8 mouse cellular contexts compared by ENCODE assay signal in the genomic region with DNA sequence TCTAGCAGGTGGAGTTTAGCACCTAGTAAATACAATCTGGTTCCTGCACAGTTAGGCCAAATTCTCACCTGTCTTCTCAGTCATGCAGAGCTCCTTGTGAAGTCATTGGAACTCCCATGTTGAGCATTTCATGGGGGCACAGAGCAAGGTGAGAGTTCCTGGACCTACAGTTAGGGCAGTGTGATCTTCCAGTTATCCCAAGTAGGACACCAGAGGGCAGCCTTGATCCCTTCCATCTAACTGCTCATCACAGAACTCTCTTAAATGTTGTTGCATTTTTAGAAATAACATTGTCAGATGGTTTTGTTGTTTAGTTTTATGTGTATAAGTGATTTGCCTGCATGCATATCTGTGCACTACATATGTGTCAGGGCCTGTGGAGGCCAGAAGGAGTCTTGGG. TPM values are rescaled to one million over a fixed set of nuclear protein-coding genes. Genes with fewer than 3 reads are reported as not detected.
DNase-seq lines count a peak whose midpoint lies in the region.

No protein-coding gene starts in this region.

- peak; percentile 40 to 45 for DNase-seq in cerebellum, adult 18-20 months
- DNase-seq in cerebellum, adult 9-11 months = no peak
- DNase-seq in left cerebral cortex, postnatal 14 days (ENCODE audit: low spot score in 2 of 2) = peak; percentile 20 to 35
- DNase-seq in left cerebral cortex, adult 8-10 months (ENCODE audit: low spot score in 2 of 2) = no peak
- DNase-seq in ZHBTc4 (ENCODE audit: low read depth, low spot score) = peak; percentile 34
- peak; percentile 41 for DNase-seq in kidney, postnatal 10 days
- peak; percentile 39 for DNase-seq in thymus, postnatal 4 days
- DNase-seq in spleen, adult 18-20 months = no peak

- intact Hi-C loops in left cerebral cortex, postnatal 14 days (cut with DNase I) = loop anchor here (5.0 kb wide), 1 partner anchor 155 kb away; no protein-coding TSS in a partner anchor

RNA-seq across cellular contexts. Expression of a gene that starts 29.0 kb away (rescaled TPM):
- total RNA-seq in left cerebral cortex, postnatal 14 days (2021) = 10 to 100 TPM; 12.8 to 14.1 TPM
- total RNA-seq in left cerebral cortex, adult 8-10 months (2022) = 10 to 100 TPM; 15.6 to 18.7 (median 16.1) TPM

RNA-seq across cellular contexts. Expression of a gene that starts 29.2 kb away (rescaled TPM):
- total RNA-seq in left cerebral cortex, postnatal 14 days (2021) = 100 to 1,000 TPM; 138 to 147 TPM
- 100 to 1,000 TPM; 161 to 175 (median 167) TPM for total RNA-seq in left cerebral cortex, adult 8-10 months (2022)

Comparison
In these comparisons a context has a peak if more than half of its experiments do, and no peak if none do; other contexts are left out.
1. DNase-seq: peak in cerebellum, adult 18-20 months (2 of 2), left cerebral cortex, postnatal 14 days (2 of 2), ZHBTc4 (single experiment), kidney, postnatal 10 days (single experiment) and thymus, postnatal 4 days (single experiment); none in cerebellum, adult 9-11 months (single experiment), left cerebral cortex, adult 8-10 months (0 of 2) and spleen, adult 18-20 months (0 of 2).